ENCODE assay signal across 9 mouse cellular contexts in the genomic region with DNA sequence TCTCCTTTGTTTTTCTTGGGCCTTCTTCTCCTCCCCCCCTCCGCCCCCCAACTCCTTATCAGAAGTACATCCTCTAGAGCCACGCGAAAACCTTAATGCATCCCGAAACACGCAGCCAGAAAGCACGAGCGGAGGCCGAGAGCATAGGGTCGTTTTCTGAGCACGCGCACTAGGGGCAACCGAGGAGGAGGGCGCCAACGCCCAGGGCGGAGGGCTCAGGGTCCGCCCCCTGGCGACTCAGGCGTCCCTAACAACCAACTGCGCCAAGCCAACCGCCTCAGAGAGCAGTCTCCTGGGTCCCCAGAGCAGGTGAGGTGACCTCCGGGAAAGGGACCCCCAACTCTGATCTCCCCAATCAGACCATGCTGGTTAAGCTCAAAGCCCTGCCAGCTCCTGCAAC. TPM values are rescaled to one million over a fixed set of nuclear protein-coding genes. Genes with fewer than 3 reads are reported as not detected.
DNase-seq lines count a peak whose midpoint lies in the region; ATAC-seq and TF ChIP-seq lines count a peak whose summit lies in the region.
"Had no signal": no experiment of that assay in that cellular context is flagged by ENCODE, and none has a peak within 500 bp of the region (broad histone marks: within the 10 kb centered on the region; RNA-seq: fewer than 3 reads in every experiment).

A gene (plus strand): TSS at position 172 of the 400 bp plus-strand sequence.

- H3K4me1 ChIP-seq in E14TG2a.4 (replicated peaks; ENCODE audit: low read depth, low read length) (peaks cover 67% of the 10 kb centered on the region), ES-E14 (ENCODE audit: control insufficient read depth in 2 of 2, insufficient read depth in 2 of 2, low read length in 2 of 2, poor library complexity in 1 of 2) (peaks cover 0 to 10% of the 10 kb centered on the region in 2 experiments; a peak in 2 of 4 replicates)
- H3K4me1 ChIP-seq in hindbrain, embryonic 14.5 days (replicated peaks; ENCODE audit: control insufficient read depth, insufficient read depth, low read length) = peaks cover 3% of the 10 kb centered on the region; the same call in 1 of the 2 replicates

- DNase-seq in ES-E14 (ENCODE audit: low read depth, low spot score) = no peak
- DNase-seq in hindbrain, embryonic 14.5 days (ENCODE audit: low spot score) = peak; percentile 71
- peak; percentile 62 for DNase-seq in thymus, postnatal 25 days
- no peak for DNase-seq in gastrocnemius, postnatal 25 days
- DNase-seq in heart, adult 18-20 months = no peak

- H3K27ac ChIP-seq in ES-E14 (ENCODE audit: insufficient read depth, low read depth, low read length, poor library complexity, severe bottlenecking) = no peak within 1 kb of the TSS
- no peak within 1 kb of the TSS for H3K27ac ChIP-seq in hindbrain, embryonic 14.5 days

- peaks cover 14% of the 10 kb centered on the region for H3K27me3 ChIP-seq in E14TG2a.4 (ENCODE audit: insufficient read depth, low read length)
- no peaks in the 10 kb centered on the region for H3K27me3 ChIP-seq in hindbrain, embryonic 14.5 days (ENCODE audit: control insufficient read depth, insufficient read depth, low read length)

- H3K9me3 ChIP-seq in E14TG2a.4 (ENCODE audit: low read length) (no peaks in the 10 kb centered on the region), ES-E14 (ENCODE audit: control insufficient read depth, insufficient read depth, low read depth, low read length) (no peaks in the 10 kb centered on the region)
- no peaks in the 10 kb centered on the region for H3K9me3 ChIP-seq in hindbrain, embryonic 14.5 days (ENCODE audit: control insufficient read depth, low read length)

- H3K4me2 ChIP-seq in hindbrain, embryonic 14.5 days (replicated peaks) = peak within 1 kb of the TSS; percentile 54

- in situ Hi-C loops in ES-E14 (cut with MboI; ENCODE audit: low sequenced_read_pairs in 2 of 2, unreplicated experiment in 2 of 2) = no loop called here

- peak; percentile 76 for ATAC-seq in hindbrain, embryonic 14.5 days (ENCODE audit: low FRiP score)
- ATAC-seq in megakaryocyte progenitor cell, adult 5-6 weeks (replicated peaks; ENCODE audit: poor library complexity) = peak; percentile 44; the same call in 1 of the 2 replicates
- ATAC-seq in frontal cortex, adult (ENCODE audit: low TSS enrichment) = no peak

- H3K4me3 ChIP-seq in E14TG2a.4 (replicated peaks; ENCODE audit: low read length) (peak within 1 kb of the TSS; percentile 77), ES-E14 (ENCODE audit: insufficient read depth in 1 of 2, low read depth in 1 of 2, low read length in 2 of 2, poor library complexity in 1 of 2, severe bottlenecking in 1 of 2) (peak within 1 kb of the TSS; percentile 49 to 79)
- H3K4me3 ChIP-seq in hindbrain, embryonic 14.5 days (replicated peaks; ENCODE audit: low read length) = peak within 1 kb of the TSS; percentile 28

- TF ChIP-seq CTCF in E14TG2a.4 (conservative IDR thresholded peaks at IDR 0.05; ENCODE audit: low read length) = no peak

- peaks cover 33% of the 10 kb centered on the region for H3K36me3 ChIP-seq in E14TG2a.4 (ENCODE audit: insufficient read depth, low read length)
- H3K36me3 ChIP-seq in ES-E14 (ENCODE audit: control insufficient read depth, insufficient read depth, low read length, poor library complexity, severe bottlenecking) = peaks cover 26% of the 10 kb centered on the region
- peaks cover 12% of the 10 kb centered on the region; the same call in 1 of the 2 replicates for H3K36me3 ChIP-seq in hindbrain, embryonic 14.5 days (replicated peaks; ENCODE audit: control insufficient read depth, insufficient read depth)

- peak within 1 kb of the TSS; percentile 65 for H3K9ac ChIP-seq in ES-E14 (ENCODE audit: insufficient read depth, low read depth, low read length, poor library complexity, severe bottlenecking)
- H3K9ac ChIP-seq in hindbrain, embryonic 14.5 days = peak within 1 kb of the TSS; percentile 41

- under 1% methylated on average over 20 of the region's 21 CpGs for WGBS in hindbrain, embryonic 14.5 days

TF ChIP-seq in ES-E14, 5 proteins besides CTCF, POLR2A, EP300 and RAD21:
- no peak for TF ChIP-seq CHD2 (IDR thresholded peaks at IDR 0.05; ENCODE audit: low read depth, low read length)
- no peak for TF ChIP-seq ZC3H11A (IDR thresholded peaks at IDR 0.05; ENCODE audit: borderline replicate concordance, low read depth, low read length)
- no peak for TF ChIP-seq ZNF384 (IDR thresholded peaks at IDR 0.05; ENCODE audit: low read depth, low read length)
- no peak for TF ChIP-seq HCFC1 (IDR thresholded peaks at IDR 0.05; ENCODE audit: borderline replicate concordance, insufficient read depth, low read length)
- no peak for TF ChIP-seq MAFK (IDR thresholded peaks at IDR 0.05; ENCODE audit: insufficient read depth, low read depth, low read length)

RNA-seq across cellular contexts. Expression of the gene that starts here (rescaled TPM):
- 0.09 and 0.11 TPM in 2 replicates for total RNA-seq in ES-E14 (2012; rRNA removed)
- polyA plus RNA-seq in hindbrain, embryonic 14.5 days (2014; fragmentation: Nextera tagmentation; extraction: Ambion mirVana) = 3.8 TPM in 2 replicates
- not detected in 2 replicates for total RNA-seq in megakaryocyte progenitor cell, adult 5-6 weeks (2015)
- total RNA-seq in megakaryocyte progenitor cell, adult 5-6 weeks (2017) = not detected in 2 replicates
- total RNA-seq in gastrocnemius, postnatal 25 days (2021) = not detected
- not detected for total RNA-seq in heart, adult 18-20 months (2021)
- total RNA-seq: neutrophil, adult 5-6 weeks had no signal

Comparison
In these comparisons a context has a peak if more than half of its experiments do, and no peak if none do; other contexts are left out.
1. Peak in ATAC-seq in megakaryocyte progenitor cell, adult 5-6 weeks; RNA of the gene not detected or under 1 TPM.
2. DNase-seq: peak in hindbrain, embryonic 14.5 days (single experiment) and thymus, postnatal 25 days (single experiment); none in ES-E14 (single experiment), gastrocnemius, postnatal 25 days (single experiment) and heart, adult 18-20 months (0 of 2).
3. Peak in every context shown above with its lines, with median percentiles within 50 percentile points of each other: H3K4me3 ChIP-seq.